Mouse (Mus musculus) MEL (cell line): ENCODE measurements around the gene Glt8d1. TPM values are rescaled to one million over a fixed set of nuclear protein-coding genes. Genes with fewer than 3 reads are reported as not detected.

Experiments
- DNase-seq: peaks from one replicate; pipeline ENCODE4 v3.0.0; 2011; ENCODE audit warnings: low read depth, low spot score
- H3K27ac ChIP-seq: 2 replicates; pipeline ENCODE4 v1.5.1; 2012; ENCODE audit warnings: low read depth, mild to moderate bottlenecking, control low read depth, low read length, moderate library complexity; ENCODE audit not compliant: control insufficient read depth
- H3K27me3 ChIP-seq, 2 experiments: fragments of 150-350 bp in 1 of 2; sonication (generic) in 1 of 2; 2 replicates each; pipeline ENCODE4 v1.6.1; 2012; ENCODE audit warnings: low read length in 2 of 2, mild to moderate bottlenecking in 2 of 2, improper control_type of control experiment in 1 of 2, moderate library complexity in 1 of 2; ENCODE audit not compliant: insufficient read depth in 2 of 2, control insufficient read depth in 1 of 2
- H3K36me3 ChIP-seq, 2 experiments: 2 replicates each; pipeline ENCODE4 v1.6.1; 2012 to 2014; ENCODE audit warnings: low read length in 2 of 2, improper control_type of control experiment in 1 of 2, inconsistent platforms in 1 of 2, mild to moderate bottlenecking in 1 of 2; ENCODE audit not compliant: insufficient read depth in 2 of 2, control insufficient read depth in 1 of 2
- H3K4me1 ChIP-seq, 2 experiments: fragments of 150-350 bp in 1 of 2; sonication (generic) in 1 of 2; 2 replicates each; pipeline ENCODE4 v1.6.1; 2012; ENCODE audit warnings: low read length in 2 of 2, improper control_type of control experiment in 1 of 2, mild to moderate bottlenecking in 1 of 2; ENCODE audit not compliant: insufficient read depth in 2 of 2, control insufficient read depth in 1 of 2
- H3K4me3 ChIP-seq, 2 experiments: fragments of 150-350 bp in 1 of 2; sonication (generic) in 1 of 2; 2 replicates each; pipeline ENCODE4 v1.5.1; 2012; ENCODE audit warnings: low read depth in 2 of 2, low read length in 2 of 2, mild to moderate bottlenecking in 2 of 2, moderate library complexity in 2 of 2, control low read depth in 1 of 2, improper control_type of control experiment in 1 of 2; ENCODE audit not compliant: control insufficient read depth in 1 of 2, insufficient read depth in 1 of 2
- H3K79me2 ChIP-seq: 2 replicates; pipeline ENCODE4 v1.6.1; 2012; ENCODE audit warnings: mild to moderate bottlenecking, low read length, moderate library complexity; ENCODE audit not compliant: control insufficient read depth, poor library complexity, insufficient read depth
- H3K9ac ChIP-seq: 2 replicates; pipeline ENCODE4 v1.6.1; 2012; ENCODE audit warnings: low read depth, mild to moderate bottlenecking, control low read depth, low read length, moderate library complexity; ENCODE audit not compliant: control insufficient read depth, poor library complexity, severe bottlenecking
- H3K9me3 ChIP-seq: fragments of 150-350 bp; sonication (generic); replicated peaks from 2 replicates; pipeline ENCODE4 v1.6.1; 2012; ENCODE audit warnings: mild to moderate bottlenecking, low read length, improper control_type of control experiment, moderate library complexity; ENCODE audit not compliant: insufficient read depth
- CTCF ChIP-seq, 3 experiments: IDR thresholded peaks in 2 of 3; conservative IDR thresholded peaks in 1 of 3; 2 replicates each; pipeline ENCODE4 v1.5.1; 2011 to 2012; ENCODE audit warnings: low read length in 3 of 3, low read depth in 2 of 3, mild to moderate bottlenecking in 2 of 3, improper control_type of control experiment in 1 of 3, inconsistent platforms in 1 of 3, mixed read lengths in 1 of 3, moderate library complexity in 1 of 3; ENCODE audit not compliant: control insufficient read depth in 1 of 3, insufficient read depth in 1 of 3, poor library complexity in 1 of 3, severe bottlenecking in 1 of 3
- E2F4 ChIP-seq: IDR thresholded peaks from 2 replicates; pipeline ENCODE4 v1.6.1; 2011; ENCODE audit warnings: low read depth, low read length, improper control_type of control experiment, borderline replicate concordance
- EP300 ChIP-seq, 2 experiments: IDR thresholded peaks; 2 replicates each; pipeline ENCODE4 v1.6.1; 2011; ENCODE audit warnings: improper control_type of control experiment in 2 of 2, low read length in 2 of 2, low read depth in 1 of 2, mild to moderate bottlenecking in 1 of 2
- ETS1 ChIP-seq: IDR thresholded peaks from 2 replicates; pipeline ENCODE4 v1.6.1; 2012; ENCODE audit warnings: low read depth, mild to moderate bottlenecking, inconsistent platforms, low read length, improper control_type of control experiment, moderate library complexity
- GATA1 ChIP-seq: IDR thresholded peaks from 2 replicates; pipeline ENCODE4 v1.6.1; 2011; ENCODE audit warnings: low read depth, low read length, improper control_type of control experiment
- HCFC1 ChIP-seq: IDR thresholded peaks from 2 replicates; pipeline ENCODE4 v1.6.1; 2012; ENCODE audit warnings: low read depth, mild to moderate bottlenecking, inconsistent platforms, low read length, improper control_type of control experiment, moderate library complexity
- MAX ChIP-seq: IDR thresholded peaks from 2 replicates; pipeline ENCODE4 v1.6.1; 2011; ENCODE audit warnings: low read length, improper control_type of control experiment
- MEF2A ChIP-seq: IDR thresholded peaks from 2 replicates; pipeline ENCODE4 v1.6.1; 2014; ENCODE audit warnings: low read depth, mild to moderate bottlenecking, inconsistent platforms, low read length, improper control_type of control experiment; ENCODE audit not compliant: poor library complexity, insufficient replicate concordance, severe bottlenecking; ENCODE audit errors: extremely low read depth
- MXI1 ChIP-seq: IDR thresholded peaks from 2 replicates; pipeline ENCODE4 v1.6.1; 2011; ENCODE audit warnings: mild to moderate bottlenecking, low read depth, low read length, improper control_type of control experiment
- MYC ChIP-seq: IDR thresholded peaks from 2 replicates; pipeline ENCODE4 v1.6.1; 2011; ENCODE audit warnings: low read depth, mild to moderate bottlenecking, low read length, improper control_type of control experiment, moderate library complexity
- NRF1 ChIP-seq: IDR thresholded peaks from 2 replicates; pipeline ENCODE4 v1.6.1; 2014; ENCODE audit warnings: low read depth, mild to moderate bottlenecking, inconsistent platforms, low read length, improper control_type of control experiment, moderate library complexity; ENCODE audit not compliant: poor library complexity, insufficient read depth, severe bottlenecking
- POLR2A ChIP-seq, 2 experiments: IDR thresholded peaks; 2 replicates each; pipeline ENCODE4 v1.6.1; 2011 to 2012; ENCODE audit warnings: low read length in 2 of 2, mild to moderate bottlenecking in 2 of 2, control low read depth in 1 of 2, improper control_type of control experiment in 1 of 2, low read depth in 1 of 2, moderate library complexity in 1 of 2; ENCODE audit not compliant: control insufficient read depth in 1 of 2, insufficient read depth in 1 of 2, poor library complexity in 1 of 2
- POLR2AphosphoS2 ChIP-seq: IDR thresholded peaks from 2 replicates; pipeline ENCODE4 v1.6.1; 2011; ENCODE audit warnings: low read length, improper control_type of control experiment
- RCOR1 ChIP-seq: IDR thresholded peaks from 2 replicates; pipeline ENCODE4 v1.6.1; 2012; ENCODE audit warnings: low read depth, mild to moderate bottlenecking, inconsistent platforms, low read length, improper control_type of control experiment
- SIN3A ChIP-seq: IDR thresholded peaks from 2 replicates; pipeline ENCODE4 v1.6.1; 2012; ENCODE audit warnings: low read length, improper control_type of control experiment, inconsistent platforms
- SMC3 ChIP-seq: IDR thresholded peaks from 2 replicates; pipeline ENCODE4 v1.6.1; 2011; ENCODE audit warnings: low read depth, low read length, improper control_type of control experiment
- TAL1 ChIP-seq: IDR thresholded peaks from 2 replicates; pipeline ENCODE4 v1.6.1; 2012; ENCODE audit warnings: mild to moderate bottlenecking, inconsistent platforms, low read length, moderate library complexity, mixed read lengths
- TBP ChIP-seq: IDR thresholded peaks from 2 replicates; pipeline ENCODE4 v1.8.0; 2011; ENCODE audit warnings: low read depth, low read length, improper control_type of control experiment
- TCF12 ChIP-seq: IDR thresholded peaks from 2 replicates; pipeline ENCODE4 v1.6.1; 2014; ENCODE audit warnings: low read depth, mild to moderate bottlenecking, inconsistent platforms, low read length, improper control_type of control experiment, moderate library complexity
- UBTF ChIP-seq: IDR thresholded peaks from 2 replicates; pipeline ENCODE4 v1.6.1; 2012; ENCODE audit warnings: low read depth, mild to moderate bottlenecking, inconsistent platforms, low read length, improper control_type of control experiment, moderate library complexity, borderline replicate concordance; ENCODE audit not compliant: insufficient read depth
- USF1 ChIP-seq: IDR thresholded peaks from 2 replicates; pipeline ENCODE4 v1.6.1; 2014; ENCODE audit warnings: low read depth, mild to moderate bottlenecking, inconsistent platforms, low read length, improper control_type of control experiment, moderate library complexity
- ZKSCAN1 ChIP-seq: IDR thresholded peaks from 2 replicates; pipeline ENCODE4 v1.6.1; 2012; ENCODE audit warnings: low read depth, mild to moderate bottlenecking, inconsistent platforms, low read length, improper control_type of control experiment, moderate library complexity
- ZMIZ1 ChIP-seq: IDR thresholded peaks from 2 replicates; pipeline ENCODE4 v1.6.1; 2012; ENCODE audit warnings: low read depth, mild to moderate bottlenecking, inconsistent platforms, low read length, improper control_type of control experiment, moderate library complexity
- polyA plus RNA-seq, 2 experiments: library from polyadenylated mRNA; stranded (reverse) in 1 of 2; unstranded in 1 of 2; fragments of >175 nt in 1 of 2; fragments of >200 nt in 1 of 2; gene quantifications; 2 replicates each; pipeline versions ENCODE4 v1.2.1 to v1.2.4; 2012; ENCODE audit warnings: low replicate concordance in 2 of 2, low read depth in 1 of 2; ENCODE audit not compliant: insufficient read length in 2 of 2, insufficient read depth in 1 of 2, missing spikeins in 1 of 2
- total RNA-seq: library from RNA; depleted of rRNA; stranded (reverse); fragments of 300-350 nt; gene quantifications from 2 replicates; pipeline ENCODE4 v1.2.3, GENCODE M21; 2012

The Glt8d1 gene
- total and polyA plus RNA-seq, 3 experiments = 15.6 to 19.2 TPM; not detected in 1

GRCm38 (mm10) chr14:31013928-31014327 is 12.7 kb downstream of the Glt8d1 start:
- Histone ChIP-seq H3K4me3 (no peak overlapping the region), H3K36me3 (peaks cover 38 to 46% of the 10 kb centered on the region in 2 experiments), H3K27ac (no peak overlapping the region), H3K9me3 (no peaks in the 10 kb centered on the region), H3K4me1 (peaks cover 10 to 12% of the 10 kb centered on the region in 2 experiments), H3K9ac (no peak overlapping the region), H3K79me2 (peaks cover 29% of the 10 kb centered on the region), H3K27me3 (no peaks in the 10 kb centered on the region)
- TF ChIP-seq POLR2A (IDR thresholded peaks at IDR 0.05; ENCODE audit: control insufficient read depth in 1 of 2, insufficient read depth in 1 of 2, low read depth in 1 of 2, low read length in 2 of 2, poor library complexity in 1 of 2) (peak in 1 of 2 experiments; percentile 26; a peak in 2 of 4 replicates), GATA1 (peak; percentile 42; the same call in 1 of the 2 replicates), POLR2AphosphoS2 (peak; percentile 51; the same call in 1 of the 2 replicates), UBTF (no peak), NRF1 (no peak), TAL1 (no peak), EP300 (IDR thresholded peaks at IDR 0.05; ENCODE audit: low read depth in 1 of 2, low read length in 2 of 2) (0 out of 4 replicates have a peak, but pooled peaks of 1 of the 2 experiments have one; percentile 23)
- no peak for DNase-seq

- Histone ChIP-seq H3K36me3 (peaks cover 45 to 46% of the 10 kb centered on the region in 2 experiments), H3K4me3 (peak overlapping the region in 1 of 2 experiments; percentile 90; a peak in 2 of 4 replicates), H3K27me3 (no peaks in the 10 kb centered on the region), H3K4me1 (peaks cover 18 to 21% of the 10 kb centered on the region in 2 experiments), H3K9me3 (no peaks in the 10 kb centered on the region), H3K9ac (peak overlapping the region; percentile 97; the same call in 1 of the 2 replicates), H3K27ac (peak overlapping the region; percentile 84), H3K79me2 (peaks cover 42% of the 10 kb centered on the region)
- DNase-seq = peak; percentile 45
- TF ChIP-seq ETS1 (peak; percentile 62), USF1 (no peak), GATA1 (peak; percentile 79), POLR2A (IDR thresholded peaks at IDR 0.05; ENCODE audit: control insufficient read depth in 1 of 2, insufficient read depth in 1 of 2, low read depth in 1 of 2, low read length in 2 of 2, poor library complexity in 1 of 2) (peak in 1 of 2 experiments; percentile 42; a peak in 1 of 4 replicates), TCF12 (peak; percentile 68), EP300 (IDR thresholded peaks at IDR 0.05; ENCODE audit: low read depth in 1 of 2, low read length in 2 of 2) (peak; percentile 14 to 58; a peak in 3 of 4 replicates), E2F4 (no peak), ZKSCAN1 (no peak)
Measured at GRCm38 (mm10) chr14:31016063-31016462, 14.9 kb downstream of the Glt8d1 start.

GRCm38 (mm10) chr14:31017854-31018253 is 16.7 kb downstream of the Glt8d1 start:
- Histone ChIP-seq H3K9me3 (no peaks in the 10 kb centered on the region), H3K4me3 (peak overlapping the region; percentile 90 to 92), H3K36me3 (peaks cover 39 to 51% of the 10 kb centered on the region in 2 experiments), H3K9ac (peak overlapping the region; percentile 97), H3K79me2 (peaks cover 50% of the 10 kb centered on the region), H3K27me3 (no peaks in the 10 kb centered on the region), H3K27ac (peak overlapping the region; percentile 84), H3K4me1 (peaks cover 21 to 23% of the 10 kb centered on the region in 2 experiments)
- peak; percentile 79 for DNase-seq
- TF ChIP-seq CTCF (IDR thresholded peaks at IDR 0.05 in 2 of 3, conservative IDR thresholded peaks at IDR 0.05 in 1 of 3; ENCODE audit: control insufficient read depth in 1 of 3, insufficient read depth in 1 of 3, low read depth in 2 of 3, low read length in 3 of 3, poor library complexity in 1 of 3, severe bottlenecking in 1 of 3) = peak; percentile 10 to 34 (median 28); a peak in 4 of 6 replicates
- TF ChIP-seq NRF1 = no peak
- TF ChIP-seq MAX = peak; percentile 99
- TF ChIP-seq SMC3 = no peak
- no peak for TF ChIP-seq RCOR1
- no peak for TF ChIP-seq UBTF
- TF ChIP-seq SIN3A = peak; percentile 98
- TF ChIP-seq TBP = 0 out of 2 replicates have a peak, but pooled peaks have one; percentile 8
- TF ChIP-seq MYC = peak; percentile 100
- peak; percentile 70 for TF ChIP-seq USF1
- no peak for TF ChIP-seq MEF2A
- no peak for TF ChIP-seq ZMIZ1
- peak; percentile 42; the same call in 1 of the 2 replicates for TF ChIP-seq HCFC1
- no peak for TF ChIP-seq GATA1
- TF ChIP-seq POLR2A (IDR thresholded peaks at IDR 0.05; ENCODE audit: control insufficient read depth in 1 of 2, insufficient read depth in 1 of 2, low read depth in 1 of 2, low read length in 2 of 2, poor library complexity in 1 of 2) = peak in 1 of 2 experiments; percentile 39; a peak in 1 of 4 replicates
- peak; percentile 100 for TF ChIP-seq MXI1
